Mouse (Mus musculus) CH12F3 (cell line): Measurements from ENCODE around the gene Gldc.

Source experiments
- in situ Hi-C: fragments of 300-500 bp; cut with MboI; formaldehyde crosslinking; loops from 2 replicates; pipeline ENCODE4 v1.14.3; 2020; ENCODE audit warnings: low sequenced_read_pairs

Gene Gldc

GRCm38 (mm10) chr19:30108616-30109015, 66.6 kb downstream of the Gldc start:
- in situ Hi-C loops: no loop called here

- in situ Hi-C loops: no loop called here
Measured at GRCm38 (mm10) chr19:30107221-30107845, 67.9 kb downstream of the Gldc start.

- in situ Hi-C loops: no loop called here
Measured at GRCm38 (mm10) chr19:30105045-30105842, 70.0 kb downstream of the Gldc start.

GRCm38 (mm10) chr19:30102620-30103019, 72.6 kb downstream of the Gldc start:
- in situ Hi-C loops: no loop called here

- in situ Hi-C loops: no loop called here
Measured at GRCm38 (mm10) chr19:30100571-30100970, 74.7 kb downstream of the Gldc start.

- in situ Hi-C loops: no loop called here
Measured at GRCm38 (mm10) chr19:30097039-30097438, 78.2 kb downstream of the Gldc start.

GRCm38 (mm10) chr19:30096186-30096585, 79.0 kb downstream of the Gldc start:
- in situ Hi-C loops: no loop called here

- in situ Hi-C loops: no loop called here
Measured at GRCm38 (mm10) chr19:30091644-30092295, 83.5 kb downstream of the Gldc start.

GRCm38 (mm10) chr19:30090163-30090562, 85.1 kb downstream of the Gldc start:
- in situ Hi-C loops: no loop called here

- in situ Hi-C loops: no loop called here
Measured at GRCm38 (mm10) chr19:30065797-30066196, 109.4 kb downstream of the Gldc start.

- in situ Hi-C loops: no loop called here
Measured at GRCm38 (mm10) chr19:30054218-30054617, 121.0 kb downstream of the Gldc start.

GRCm38 (mm10) chr19:30051479-30051878, 123.8 kb downstream of the Gldc start:
- in situ Hi-C loops: no loop called here

GRCm38 (mm10) chr19:30050584-30050983, 124.6 kb downstream of the Gldc start:
- in situ Hi-C loops: no loop called here
